In the genomic region with DNA sequence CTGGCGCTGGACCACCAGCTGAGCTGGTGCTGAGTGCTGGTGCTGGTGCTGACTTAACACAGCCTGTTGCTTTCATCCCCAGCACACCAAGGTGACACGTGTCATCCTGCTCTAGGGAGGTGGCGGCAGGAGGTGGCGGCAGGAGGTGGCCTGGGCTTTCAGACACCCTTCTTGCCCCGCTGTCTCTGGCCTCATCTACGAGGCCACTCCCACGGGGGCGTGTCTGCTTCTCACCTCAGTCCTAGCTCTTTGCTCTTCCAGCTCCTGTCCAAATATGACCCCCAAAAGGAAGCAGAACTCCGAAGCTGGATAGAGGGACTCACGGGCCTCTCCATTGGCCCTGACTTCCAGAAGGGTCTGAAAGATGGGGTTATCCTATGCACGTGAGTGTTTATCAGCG, we compare ENCODE assay signal across 14 mouse cellular contexts. TPM values are rescaled to one million over a fixed set of nuclear protein-coding genes. Genes with fewer than 3 reads are reported as not detected.
DNase-seq lines count a peak whose midpoint lies in the region; ATAC-seq and TF ChIP-seq lines count a peak whose summit lies in the region.
"Had no signal": no experiment of that assay in that cellular context is flagged by ENCODE, and none has a peak within 500 bp of the region (broad histone marks: within the 10 kb centered on the region; RNA-seq: fewer than 3 reads in every experiment).

No protein-coding gene starts in this region.

- peak overlapping the region; percentile 20; the same call in 1 of the 2 replicates for H3K4me3 ChIP-seq in kidney, embryonic 16.5 days (ENCODE audit: low read length)
- H3K4me3 ChIP-seq in intestine, embryonic 16.5 days (ENCODE audit: low read length), result peak overlapping the region; percentile 26; the same call in 1 of the 2 replicates
- H3K4me3 ChIP-seq in left cerebral cortex, adult 2 months, result no peak overlapping the region
- H3K4me3 ChIP-seq: hindbrain, embryonic 12.5 days; midbrain, embryonic 12.5 days had no signal

- DNase-seq in CD4-positive, CD25-positive, alpha-beta regulatory T cell, adult 2 months (ENCODE audit: low read depth, low spot score), result peak; percentile 41
- no peak for DNase-seq in kidney, adult 8-10 months
- DNase-seq in CD4-positive helper T cell, adult 2 months (ENCODE audit: low read depth, low spot score), result peak; percentile 31
- no peak for DNase-seq in left cerebral cortex, adult 2 months (ENCODE audit: extremely low spot score in 1 of 2, low spot score in 2 of 2)
- DNase-seq in gastrocnemius, postnatal 36 days, result no peak
- DNase-seq: adrenal gland, postnatal 36 days; cerebellum, adult 9-11 months; thymus, postnatal 36 days had no signal

- H3K9me3 ChIP-seq in kidney, embryonic 16.5 days (ENCODE audit: low read length), result peaks cover 6% of the 10 kb centered on the region; the same call in 1 of the 2 replicates
- peaks cover 3% of the 10 kb centered on the region for H3K9me3 ChIP-seq in intestine, embryonic 16.5 days (ENCODE audit: control insufficient read depth, low read length)

- intact Hi-C loops in left cerebral cortex, adult 2 months (cut with DNase I), result no loop called here
- intact Hi-C loops in gastrocnemius, postnatal 36 days (cut with DNase I), result no loop called here

- H3K27ac ChIP-seq in kidney, embryonic 16.5 days (ENCODE audit: low read length), result no peak overlapping the region
- no peak overlapping the region for H3K27ac ChIP-seq in intestine, embryonic 16.5 days (ENCODE audit: low read length)
- no peak overlapping the region for H3K27ac ChIP-seq in left cerebral cortex, adult 2 months
- H3K27ac ChIP-seq: hindbrain, embryonic 12.5 days; midbrain, embryonic 12.5 days had no signal

- H3K4me2 ChIP-seq in kidney, embryonic 16.5 days (replicated peaks; ENCODE audit: low read depth, low read length), result peak overlapping the region; percentile 38
- peak overlapping the region; percentile 26; the same call in 1 of the 2 replicates for H3K4me2 ChIP-seq in intestine, embryonic 16.5 days (ENCODE audit: low read depth, low read length)
- H3K4me2 ChIP-seq: hindbrain, embryonic 12.5 days; midbrain, embryonic 12.5 days had no signal

- H3K9ac ChIP-seq in kidney, embryonic 16.5 days (replicated peaks; ENCODE audit: low read length), result no peak overlapping the region
- H3K9ac ChIP-seq in intestine, embryonic 16.5 days (ENCODE audit: low read depth, low read length), result no peak overlapping the region
- H3K9ac ChIP-seq: hindbrain, embryonic 12.5 days; midbrain, embryonic 12.5 days had no signal

- no peak for ATAC-seq in CD4-positive, CD25-positive, alpha-beta regulatory T cell, adult 4 months
- ATAC-seq in kidney, embryonic 16.5 days (ENCODE audit: low FRiP score, low TSS enrichment), result no peak
- no peak for ATAC-seq in intestine, embryonic 16.5 days
- ATAC-seq: Patski had no signal

- WGBS in kidney, embryonic 16.5 days, result 64% methylated on average over 12 of the region's 12 CpGs
- WGBS in intestine, embryonic 16.5 days, result 73% methylated on average over 12 of the region's 12 CpGs

- TF ChIP-seq CTCF in left cerebral cortex, adult 2 months (IDR thresholded peaks at IDR 0.05), result no peak

- no peaks in the 10 kb centered on the region for H3K27me3 ChIP-seq in kidney, embryonic 16.5 days (ENCODE audit: insufficient read depth, low read length)
- H3K27me3 ChIP-seq in intestine, embryonic 16.5 days (replicated peaks; ENCODE audit: control insufficient read depth, insufficient read depth, low read length), result no peaks in the 10 kb centered on the region
- H3K27me3 ChIP-seq: Patski had no signal

- peaks cover 42% of the 10 kb centered on the region for H3K36me3 ChIP-seq in kidney, embryonic 16.5 days (ENCODE audit: insufficient read depth, low read length)
- H3K36me3 ChIP-seq in intestine, embryonic 16.5 days (ENCODE audit: control insufficient read depth, insufficient read depth, low read length), result peaks cover 9% of the 10 kb centered on the region
- H3K36me3 ChIP-seq: hindbrain, embryonic 12.5 days; midbrain, embryonic 12.5 days had no signal

- peaks cover 35% of the 10 kb centered on the region for H3K4me1 ChIP-seq in kidney, embryonic 16.5 days (ENCODE audit: insufficient read depth, low read length)
- peaks cover 41% of the 10 kb centered on the region for H3K4me1 ChIP-seq in intestine, embryonic 16.5 days (ENCODE audit: control insufficient read depth, insufficient read depth, low read length)

RNA-seq across cellular contexts. Expression of a gene that starts 2.7 kb away (rescaled TPM):
- 100 to 1,000 TPM; 904 to 969 TPM for polyA plus RNA-seq in CD4-positive, CD25-positive, alpha-beta regulatory T cell, adult 4 months (2017; shearing (Covaris generic))
- polyA plus RNA-seq in kidney, embryonic 16.5 days (2015; fragmentation: Nextera tagmentation; extraction: Ambion mirVana), result 309 and 332 TPM in 2 replicates
- 226 and 245 TPM in 2 replicates for polyA plus RNA-seq in intestine, embryonic 16.5 days (2015; fragmentation: Nextera tagmentation; extraction: Ambion mirVana)
- total RNA-seq in left cerebral cortex, adult 2 months (2021), result 1 to 10 TPM; 5.6 to 8.0 TPM
- total RNA-seq in gastrocnemius, postnatal 36 days (2021), result 1 to 10 TPM; 5.2 to 6.0 TPM

RNA-seq across cellular contexts. Expression of a gene that starts 5.2 kb away (rescaled TPM):
- polyA plus RNA-seq in CD4-positive, CD25-positive, alpha-beta regulatory T cell, adult 4 months (2017; shearing (Covaris generic)), result 10 to 100 TPM; 11.4 to 16.4 TPM
- polyA plus RNA-seq in kidney, embryonic 16.5 days (2015; fragmentation: Nextera tagmentation; extraction: Ambion mirVana), result 4.2 and 4.4 TPM in 2 replicates
- 3.3 and 3.4 TPM in 2 replicates for polyA plus RNA-seq in intestine, embryonic 16.5 days (2015; fragmentation: Nextera tagmentation; extraction: Ambion mirVana)
- total RNA-seq in left cerebral cortex, adult 2 months (2021), result 10 to 100 TPM; 13.5 to 13.8 TPM
- 1 to 10 TPM; 5.4 to 5.8 TPM for total RNA-seq in gastrocnemius, postnatal 36 days (2021)

RNA-seq across cellular contexts. Expression of a gene that starts 7.0 kb away (rescaled TPM):
- 1 to 10 TPM; 1.2 to 2.5 TPM for polyA plus RNA-seq in CD4-positive, CD25-positive, alpha-beta regulatory T cell, adult 4 months (2017; shearing (Covaris generic))
- polyA plus RNA-seq in kidney, embryonic 16.5 days (2015; fragmentation: Nextera tagmentation; extraction: Ambion mirVana), result 10.8 and 11.2 TPM in 2 replicates
- polyA plus RNA-seq in intestine, embryonic 16.5 days (2015; fragmentation: Nextera tagmentation; extraction: Ambion mirVana), result 7.0 and 9.7 TPM in 2 replicates
- 100 to 1,000 TPM; 122 to 126 TPM for total RNA-seq in left cerebral cortex, adult 2 months (2021)
- total RNA-seq in gastrocnemius, postnatal 36 days (2021), result 10 to 100 TPM; 71.5 to 72.4 TPM

RNA-seq across cellular contexts. Expression of a gene that starts 20.6 kb away (rescaled TPM):
- polyA plus RNA-seq in CD4-positive, CD25-positive, alpha-beta regulatory T cell, adult 4 months (2017; shearing (Covaris generic)), result under 1 TPM in 1 of 2 experiments, not detected in 1; 0.58 TPM
- 0.54 and 0.71 TPM in 2 replicates for polyA plus RNA-seq in kidney, embryonic 16.5 days (2015; fragmentation: Nextera tagmentation; extraction: Ambion mirVana)
- polyA plus RNA-seq in intestine, embryonic 16.5 days (2015; fragmentation: Nextera tagmentation; extraction: Ambion mirVana), result 0.15 and 0.16 TPM in 2 replicates
- under 1 TPM; 0.14 to 0.20 TPM for total RNA-seq in left cerebral cortex, adult 2 months (2021)
- under 1 TPM; 0.07 to 0.15 TPM for total RNA-seq in gastrocnemius, postnatal 36 days (2021)
- total RNA-seq: adrenal gland, postnatal 36 days had no signal

RNA-seq across cellular contexts. Expression of a gene that starts 25.4 kb away (rescaled TPM):
- polyA plus RNA-seq in CD4-positive, CD25-positive, alpha-beta regulatory T cell, adult 4 months (2017; shearing (Covaris generic)), result 100 to 1,000 TPM; 233 to 369 TPM
- polyA plus RNA-seq in kidney, embryonic 16.5 days (2015; fragmentation: Nextera tagmentation; extraction: Ambion mirVana), result 10.5 and 11.3 TPM in 2 replicates
- polyA plus RNA-seq in intestine, embryonic 16.5 days (2015; fragmentation: Nextera tagmentation; extraction: Ambion mirVana), result 6.0 and 7.3 TPM in 2 replicates
- total RNA-seq in left cerebral cortex, adult 2 months (2021), result 1 to 10 TPM; 3.5 TPM
- total RNA-seq in gastrocnemius, postnatal 36 days (2021), result 1 to 10 TPM; 1.1 to 2.7 TPM

Comparison
In these comparisons a context has a peak if more than half of its experiments do, and no peak if none do; other contexts are left out.
1. DNase-seq: peak in CD4-positive, CD25-positive, alpha-beta regulatory T cell, adult 2 months (single experiment) and CD4-positive helper T cell, adult 2 months (single experiment); none in kidney, adult 8-10 months (0 of 2), left cerebral cortex, adult 2 months (0 of 2) and gastrocnemius, postnatal 36 days (0 of 2).